Mouse (Mus musculus): ENCODE results near the gene Irf6. TPM values are rescaled to one million over a fixed set of nuclear protein-coding genes. Genes with fewer than 3 reads are reported as not detected.

Gene Irf6
- total RNA-seq (2023): 18.8 TPM

DNA sequence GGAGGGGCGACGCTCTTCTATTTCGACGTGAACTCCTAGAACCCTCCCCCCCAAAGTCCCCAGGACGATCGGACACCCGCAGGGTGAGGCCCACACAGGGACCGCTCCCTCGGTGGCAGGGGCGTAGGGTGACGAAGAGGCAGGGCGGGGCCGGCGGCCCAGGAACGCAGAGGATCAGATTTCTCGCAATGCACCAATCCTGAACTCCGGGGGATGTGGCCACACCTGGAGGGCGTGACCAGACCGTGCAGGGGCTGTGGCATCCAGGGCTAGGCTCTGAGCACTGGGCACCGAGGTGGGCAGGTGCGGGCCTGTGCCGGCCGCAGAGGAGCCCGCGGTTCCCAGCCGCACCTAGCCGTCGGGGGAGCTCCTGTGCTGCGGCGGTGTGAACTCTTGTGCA, at the start of gene Irf6:
TSS of gene Irf6 (plus strand) at position 240 of the 400 bp plus-strand sequence.

DNA sequence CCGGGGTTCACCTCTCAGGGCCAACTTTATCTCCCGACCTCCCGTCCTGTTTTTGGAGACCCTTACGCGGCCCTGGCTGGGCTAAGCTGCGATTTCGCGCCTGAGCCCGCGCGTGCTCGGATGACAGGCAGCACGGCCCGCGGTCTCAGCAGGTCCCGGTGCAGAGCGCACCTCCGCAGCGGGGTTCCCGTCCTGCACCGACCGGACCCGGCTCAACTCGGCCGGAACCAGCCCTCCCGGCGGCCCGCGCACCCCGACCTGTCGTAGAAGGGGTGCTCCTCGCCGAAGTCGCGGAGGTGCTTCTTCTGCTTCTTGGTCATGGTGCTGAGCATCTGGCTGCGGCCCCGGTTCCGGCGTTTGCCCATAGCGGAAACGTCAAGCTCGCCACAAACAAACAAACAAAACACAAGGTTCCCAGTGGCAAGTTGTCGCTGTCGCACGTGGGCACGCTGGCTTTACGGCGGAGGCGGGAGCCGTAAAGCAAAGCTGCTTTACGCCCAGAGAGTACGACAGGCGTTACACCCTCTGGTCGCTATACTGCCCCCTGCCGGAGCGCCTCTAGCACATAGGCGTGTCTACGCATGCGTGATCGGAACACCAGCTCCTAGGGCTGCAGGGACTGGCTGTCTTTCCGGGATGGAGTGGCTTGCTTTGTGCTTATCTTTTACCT, 23.0 kb upstream of the Irf6 start, which contains the start of gene Diexf:
TSS of gene Diexf (minus strand) at position 487 of the 670 bp plus-strand sequence.

DNA sequence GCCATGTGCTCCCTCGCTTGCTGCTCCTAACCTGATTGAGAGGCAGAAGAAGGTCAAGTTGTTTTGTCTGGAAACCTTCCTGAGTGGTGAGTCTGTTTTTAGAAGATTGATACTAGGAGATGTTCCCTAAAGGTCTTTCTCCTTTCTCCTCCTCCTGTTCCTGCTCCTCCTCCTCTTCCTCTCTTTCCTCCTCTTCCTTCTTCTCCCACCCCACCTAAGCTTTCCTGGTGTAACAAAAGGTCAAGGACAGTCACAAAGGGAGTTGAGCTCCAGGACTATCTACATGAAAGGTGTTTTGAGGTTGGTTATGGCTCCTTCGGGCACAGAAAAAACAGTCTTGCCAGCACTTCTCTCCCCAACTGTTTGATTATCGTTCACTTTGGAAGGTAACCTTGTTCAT, 14.8 kb downstream of the Irf6 start, which contains the start of gene A130010J15Rik:
TSS of gene A130010J15Rik (plus strand) at position 301 of the 400 bp plus-strand sequence.

DNA sequence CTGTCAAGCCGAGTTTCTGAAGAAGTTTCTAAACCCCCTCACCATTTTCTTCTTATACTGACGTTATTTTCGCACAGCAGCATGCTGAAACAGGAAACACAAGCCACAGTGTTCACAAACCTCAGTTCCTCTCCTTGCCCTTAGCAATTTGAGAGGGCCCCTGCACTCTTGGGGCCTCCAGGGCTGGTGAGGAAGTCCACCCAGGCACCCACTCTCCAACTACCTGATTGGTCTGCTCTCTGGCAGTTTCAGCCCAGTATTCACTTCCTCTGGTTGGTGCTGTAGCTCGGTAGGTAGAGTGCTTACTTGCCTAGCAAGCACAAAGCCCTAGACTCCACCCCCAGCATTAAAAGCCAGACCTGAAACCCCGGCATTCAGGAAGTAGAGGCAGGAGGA, 48.5 kb downstream of the Irf6 start, which contains the start of gene Traf3ip3:
TSS of gene Traf3ip3 (minus strand) at position 321 of the 396 bp plus-strand sequence.

GRCm38 (mm10) chr1:193207503-193207902, 54.6 kb downstream of the Irf6 start, which contains the start of gene Lamb3:
Lamb3 (plus strand) TSS chr1:193207699.

Other genes starting within 250 kb of the Irf6 start
- 1.4 TPM for gene Syt14, start 117.3 kb upstream of the Irf6 start, total RNA-seq (2023)
- gene Diexf, start 22.8 kb upstream of the Irf6 start, total RNA-seq (2023): 57.3 TPM
- 2.3 TPM for gene A130010J15Rik, start 14.9 kb downstream of the Irf6 start, total RNA-seq (2023)
- 509 TPM for gene Traf3ip3, start 48.6 kb downstream of the Irf6 start, total RNA-seq (2023)
- gene Lamb3, start 54.6 kb downstream of the Irf6 start, total RNA-seq (2023): 15.8 TPM
- 42.4 TPM for gene Hsd11b1, start 111.0 kb downstream of the Irf6 start, total RNA-seq (2023)
- gene G0s2, start 120.1 kb downstream of the Irf6 start, total RNA-seq (2023): 1.9 TPM
- gene Camk1g, start 217.2 kb downstream of the Irf6 start, total RNA-seq (2023): not detected